Mouse (Mus musculus) MN1 (cell line): ENCODE data around the gene Gm6034.
A peak's percentile ranks its signal among the peaks of the same experiment; 100 is the strongest.
"Not testable (repeated sequence)": the region's sequence is repeated elsewhere in the genome, so short reads cannot be mapped to it uniquely, and the experiment has no call there.

Source experiments
- DNase-seq: peaks from one replicate; pipeline ENCODE4 v3.0.0-alpha.2; 2016; ENCODE audit warnings: low spot score

Gm6034 gene

GRCm38 (mm10) chr17:36022922-36023321 is 19.8 kb upstream of the Gm6034 start:
- DNase-seq = peak; percentile 5

GRCm38 (mm10) chr17:36023710-36024654 is 18.8 kb upstream of the Gm6034 start:
- DNase-seq = peak; percentile 49

GRCm38 (mm10) chr17:36025197-36025596 is 17.6 kb upstream of the Gm6034 start:
- DNase-seq = no peak

- DNase-seq = no peak
These were observed 16.9 kb upstream of the Gm6034 start for GRCm38 (mm10) chr17:36025901-36026300.

GRCm38 (mm10) chr17:36027663-36028062 is 15.1 kb upstream of the Gm6034 start:
- no peak for DNase-seq

GRCm38 (mm10) chr17:36028879-36029619 is 13.7 kb upstream of the Gm6034 start:
- DNase-seq = no peak

GRCm38 (mm10) chr17:36030046-36030702 is 12.6 kb upstream of the Gm6034 start:
- not testable (repeated sequence) for DNase-seq

GRCm38 (mm10) chr17:36030703-36031582 is 11.8 kb upstream of the Gm6034 start:
- not testable (repeated sequence) for DNase-seq

- not testable (repeated sequence) for DNase-seq
These were observed 11.0 kb upstream of the Gm6034 start for GRCm38 (mm10) chr17:36031583-36032331.

GRCm38 (mm10) chr17:36032351-36032875 is 10.3 kb upstream of the Gm6034 start, which contains the start of gene H2-T23:
TSS of gene H2-T23 (minus strand) at chr17:36032855.
- DNase-seq = peak; percentile 53

- not testable (repeated sequence) for DNase-seq
These were observed 8.2 kb upstream of the Gm6034 start for GRCm38 (mm10) chr17:36034524-36034923.

GRCm38 (mm10) chr17:36035010-36035638 is 7.6 kb upstream of the Gm6034 start:
- not testable (repeated sequence) for DNase-seq

GRCm38 (mm10) chr17:36036126-36036525 is 6.6 kb upstream of the Gm6034 start:
- not testable (repeated sequence) for DNase-seq

GRCm38 (mm10) chr17:36040604-36041003 is 2.2 kb upstream of the Gm6034 start:
- not testable (repeated sequence) for DNase-seq

GRCm38 (mm10) chr17:36042055-36042454 is 706 bp upstream of the Gm6034 start:
- DNase-seq = not testable (repeated sequence)

GRCm38 (mm10) chr17:36043286-36043685 is 525 bp downstream of the Gm6034 start:
- no peak for DNase-seq

- DNase-seq = not testable (repeated sequence)
These were observed 15.2 kb downstream of the Gm6034 start for GRCm38 (mm10) chr17:36057927-36058326.

GRCm38 (mm10) chr17:36058362-36058761 is 15.6 kb downstream of the Gm6034 start, which contains the start of gene Gm11127:
TSS of gene Gm11127 (minus strand) at chr17:36058371.
- DNase-seq = not testable (repeated sequence)

GRCm38 (mm10) chr17:36060829-36061228 is 18.1 kb downstream of the Gm6034 start:
- DNase-seq = peak; percentile 74
